Mouse (Mus musculus) forebrain, embryonic 16.5 days (tissue): Measurements from ENCODE around the gene Slc5a10. TPM values are rescaled to one million over a fixed set of nuclear protein-coding genes. Genes with fewer than 3 reads are reported as not detected.

ENCODE experiments used
- ATAC-seq: fragments of 200-750 bp; cut with Nextera tagmentation; 2 replicates; pipeline ENCODE4 v1.8.0; 2017; ENCODE audit warnings: mild to moderate bottlenecking, moderate library complexity
- H3K27ac ChIP-seq: fragments of 300-500 bp; sonication (generic); 2 replicates; pipeline ENCODE4 v1.5.1; 2014; ENCODE audit warnings: low read length, control low read depth
- H3K27me3 ChIP-seq: fragments of 300-500 bp; sonication (generic); replicated peaks from 2 replicates; pipeline ENCODE4 v1.6.1; 2014; ENCODE audit warnings: low read length; ENCODE audit not compliant: control insufficient read depth, insufficient read depth
- H3K36me3 ChIP-seq: fragments of 300-500 bp; sonication (generic); 2 replicates; pipeline ENCODE4 v1.6.1; 2014; ENCODE audit not compliant: control insufficient read depth, insufficient read depth
- H3K4me1 ChIP-seq: fragments of 300-500 bp; sonication (generic); replicated peaks from 2 replicates; pipeline ENCODE4 v1.6.1; 2014; ENCODE audit warnings: low read length; ENCODE audit not compliant: control insufficient read depth, insufficient read depth
- H3K4me2 ChIP-seq: fragments of 300-500 bp; sonication (generic); 2 replicates; pipeline ENCODE4 v1.6.1; 2014; ENCODE audit warnings: mild to moderate bottlenecking, low read length, control low read depth
- H3K4me3 ChIP-seq: fragments of 300-500 bp; sonication (generic); replicated peaks from 2 replicates; pipeline ENCODE4 v1.5.1; 2014; ENCODE audit warnings: mild to moderate bottlenecking, low read length, control low read depth
- H3K9ac ChIP-seq: fragments of 300-500 bp; sonication (generic); replicated peaks from 2 replicates; pipeline ENCODE4 v1.6.1; 2014; ENCODE audit warnings: low read depth, low read length, control low read depth
- H3K9me3 ChIP-seq: fragments of 300-500 bp; sonication (generic); 2 replicates; pipeline ENCODE4 v1.6.1; 2016; ENCODE audit warnings: low read length; ENCODE audit not compliant: control insufficient read depth
- WGBS: fragments of 180-500 bp; shearing (Covaris S2); extraction: QIAGEN DNeasy Blood & Tissue Kit; methylation state at CpG from one replicate; pipeline ENCODE4 v1.1.7; 2014; 5-methylcytosine and 5-hydroxymethylcytosine counted together
- polyA plus RNA-seq: library from polyadenylated mRNA; unstranded; fragments of >200 nt; fragmentation: Nextera tagmentation; extraction: Ambion mirVana; gene quantifications from 2 replicates; pipeline ENCODE4 v1.2.1, GENCODE M21; 2015

The Slc5a10 gene
- polyA plus RNA-seq, 1 experiment from 2014 or later, result not detected

DNA sequence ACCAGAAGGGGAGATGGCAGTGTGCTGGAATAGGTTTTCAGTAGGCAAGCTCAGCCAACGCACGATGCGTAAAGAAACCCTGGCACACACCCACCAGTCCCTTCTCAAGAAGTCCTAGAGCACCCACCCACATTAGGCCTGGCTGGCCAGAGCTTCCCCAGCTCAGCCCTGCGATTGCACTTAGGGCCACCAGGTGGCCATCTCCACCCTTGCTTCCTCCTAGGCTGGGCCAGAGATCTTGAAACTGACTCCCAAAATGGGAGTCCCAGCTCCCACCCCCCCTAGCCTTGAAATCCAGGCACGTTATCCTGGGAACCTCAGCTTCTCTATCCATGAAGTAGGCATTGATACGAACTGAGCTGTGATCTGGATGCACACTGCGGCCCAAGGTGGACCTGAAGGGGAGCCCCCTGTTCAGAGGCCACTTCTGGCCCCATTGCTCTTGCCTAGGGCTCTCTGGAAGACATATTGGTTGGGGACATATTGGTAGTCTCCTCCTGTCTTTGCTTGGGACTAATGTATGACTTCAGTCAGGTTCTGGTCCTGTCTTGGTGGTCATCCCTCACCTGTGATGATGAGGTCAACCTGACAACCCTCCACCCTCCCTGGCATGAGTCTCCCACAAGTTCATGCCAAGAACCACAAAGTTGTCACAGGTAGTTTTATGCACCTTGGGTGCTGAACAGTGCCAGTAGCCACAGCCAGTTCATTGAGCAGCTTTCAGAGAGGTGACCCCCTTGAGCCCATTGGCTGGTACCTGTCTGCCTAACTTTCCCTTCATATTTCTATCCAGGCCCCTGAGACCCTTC is 54.4 kb downstream of the Slc5a10 start:
- WGBS, result 55% methylated on average over 7 of the region's 7 CpGs
- no peak for ATAC-seq
- H3K36me3 ChIP-seq, result no peaks in the 10 kb centered on the region
- no peak overlapping the region for H3K4me3 ChIP-seq
- H3K27me3 ChIP-seq, result no peaks in the 10 kb centered on the region
- H3K27ac ChIP-seq, result no peak overlapping the region
- H3K9ac ChIP-seq, result no peak overlapping the region
- no peaks in the 10 kb centered on the region for H3K4me1 ChIP-seq
- H3K4me2 ChIP-seq, result no peak overlapping the region
- H3K9me3 ChIP-seq, result no peaks in the 10 kb centered on the region

DNA sequence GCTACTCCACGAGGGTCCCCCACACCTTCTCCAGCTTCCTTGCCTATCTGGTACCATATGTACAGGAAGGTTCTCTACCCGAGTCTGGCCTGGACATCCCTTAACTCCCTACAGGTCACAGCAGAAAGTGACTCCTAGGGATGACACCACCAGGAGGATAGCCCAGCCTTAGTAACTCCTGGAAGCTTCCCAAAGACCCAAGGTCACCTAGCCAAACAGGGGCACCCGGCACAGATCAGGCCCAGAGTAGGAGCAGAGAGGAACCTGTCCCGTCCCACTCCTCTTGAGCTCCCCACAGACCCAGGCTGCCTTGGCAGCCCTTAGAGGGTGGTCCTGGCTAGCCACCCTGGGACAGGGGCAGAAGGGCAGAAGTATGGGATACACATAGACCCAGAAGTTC is 55.2 kb downstream of the Slc5a10 start:
- H3K4me1 ChIP-seq, result no peaks in the 10 kb centered on the region
- no peaks in the 10 kb centered on the region for H3K36me3 ChIP-seq
- ATAC-seq, result no peak
- H3K4me3 ChIP-seq, result no peak overlapping the region
- no peak overlapping the region for H3K9ac ChIP-seq
- H3K4me2 ChIP-seq, result no peak overlapping the region
- no peak overlapping the region for H3K27ac ChIP-seq
- 81% methylated on average over 4 of the region's 4 CpGs for WGBS
- H3K27me3 ChIP-seq, result no peaks in the 10 kb centered on the region
- H3K9me3 ChIP-seq, result no peaks in the 10 kb centered on the region

DNA sequence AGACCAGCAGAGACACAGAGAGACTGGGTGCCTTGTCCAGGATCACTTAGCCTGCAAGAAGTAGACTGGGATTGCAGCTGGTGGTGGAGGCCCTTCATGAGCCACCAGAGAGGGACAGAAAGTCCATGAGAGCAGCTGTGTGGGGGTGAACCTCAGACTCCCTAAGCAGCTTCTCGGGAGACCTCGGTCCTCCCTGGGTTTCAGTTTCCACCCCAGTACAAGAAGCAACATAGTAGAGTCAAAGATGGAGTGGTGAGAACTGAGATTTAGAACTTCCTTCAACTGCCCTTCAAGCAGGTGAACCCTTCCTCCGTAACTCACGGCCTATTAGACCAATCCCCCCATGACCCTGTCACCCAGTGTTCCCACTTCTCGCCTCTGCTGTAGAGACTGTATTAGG is 58.4 kb downstream of the Slc5a10 start:
- WGBS, result 97% methylated on average over 5 of the region's 5 CpGs
- Histone ChIP-seq H3K36me3 (no peaks in the 10 kb centered on the region), H3K4me2 (no peak overlapping the region), H3K4me3 (no peak overlapping the region), H3K9ac (no peak overlapping the region), H3K9me3 (no peaks in the 10 kb centered on the region), H3K27me3 (no peaks in the 10 kb centered on the region), H3K4me1 (no peaks in the 10 kb centered on the region), H3K27ac (no peak overlapping the region)
- no peak for ATAC-seq

DNA sequence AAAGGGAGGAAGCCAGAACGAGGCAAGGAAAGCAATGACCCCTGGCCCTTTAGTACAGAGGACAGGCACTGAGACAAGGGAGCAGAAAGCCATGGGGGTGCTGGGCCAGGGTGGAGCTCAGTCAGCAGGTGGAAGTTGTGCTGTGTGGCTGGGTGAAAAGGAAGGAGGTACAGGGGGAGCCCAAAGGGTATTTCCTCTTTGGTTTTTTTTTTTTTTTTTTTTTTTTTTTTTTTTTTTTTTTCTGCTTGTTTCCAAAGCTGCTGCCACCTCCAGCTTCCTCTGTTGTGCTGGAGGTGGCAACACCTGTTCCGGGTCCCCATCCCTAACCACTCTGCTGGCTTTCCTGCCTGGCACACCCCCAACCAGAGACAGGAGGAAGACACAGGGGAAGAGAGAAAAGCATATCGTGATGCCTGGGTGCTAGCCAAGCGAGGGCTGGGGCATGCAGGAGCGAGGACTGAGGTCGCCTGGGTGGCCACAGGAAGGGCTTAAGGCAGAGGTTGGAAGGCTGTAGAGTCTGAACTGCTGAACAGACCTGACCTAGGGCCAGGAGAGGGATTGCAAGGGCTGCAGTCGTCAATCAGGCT is 59.7 kb downstream of the Slc5a10 start:
- Histone ChIP-seq H3K4me2 (no peak overlapping the region), H3K27me3 (no peaks in the 10 kb centered on the region), H3K9me3 (no peaks in the 10 kb centered on the region), H3K4me1 (no peaks in the 10 kb centered on the region), H3K9ac (no peak overlapping the region), H3K36me3 (no peaks in the 10 kb centered on the region), H3K27ac (no peak overlapping the region), H3K4me3 (no peak overlapping the region)
- 73% methylated on average over 7 of the region's 7 CpGs for WGBS
- ATAC-seq, result no peak

DNA sequence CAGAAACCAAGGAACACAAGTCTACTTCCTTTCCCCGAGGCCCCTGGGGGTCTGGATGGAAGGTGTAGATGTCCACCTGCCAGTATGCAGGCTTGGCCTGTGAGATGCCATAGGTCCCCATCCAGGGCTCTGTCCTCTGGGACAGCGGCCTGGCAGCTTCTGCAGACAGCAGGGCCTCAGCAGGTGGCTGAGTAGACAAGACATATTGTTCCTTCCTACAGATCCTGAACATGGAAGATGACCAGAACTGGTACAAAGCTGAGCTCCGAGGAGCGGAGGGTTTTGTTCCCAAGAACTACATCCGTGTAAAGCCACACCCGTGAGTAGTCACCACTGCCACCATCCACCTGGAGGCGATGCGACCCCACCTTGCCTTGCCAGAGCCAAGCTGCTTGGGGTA is 60.6 kb downstream of the Slc5a10 start:
- Histone ChIP-seq H3K4me1 (no peaks in the 10 kb centered on the region), H3K9me3 (no peaks in the 10 kb centered on the region), H3K27me3 (no peaks in the 10 kb centered on the region), H3K27ac (no peak overlapping the region), H3K36me3 (no peaks in the 10 kb centered on the region), H3K4me3 (no peak overlapping the region), H3K4me2 (no peak overlapping the region), H3K9ac (no peak overlapping the region)
- no peak for ATAC-seq
- 91% methylated on average over 8 of the region's 8 CpGs for WGBS

DNA sequence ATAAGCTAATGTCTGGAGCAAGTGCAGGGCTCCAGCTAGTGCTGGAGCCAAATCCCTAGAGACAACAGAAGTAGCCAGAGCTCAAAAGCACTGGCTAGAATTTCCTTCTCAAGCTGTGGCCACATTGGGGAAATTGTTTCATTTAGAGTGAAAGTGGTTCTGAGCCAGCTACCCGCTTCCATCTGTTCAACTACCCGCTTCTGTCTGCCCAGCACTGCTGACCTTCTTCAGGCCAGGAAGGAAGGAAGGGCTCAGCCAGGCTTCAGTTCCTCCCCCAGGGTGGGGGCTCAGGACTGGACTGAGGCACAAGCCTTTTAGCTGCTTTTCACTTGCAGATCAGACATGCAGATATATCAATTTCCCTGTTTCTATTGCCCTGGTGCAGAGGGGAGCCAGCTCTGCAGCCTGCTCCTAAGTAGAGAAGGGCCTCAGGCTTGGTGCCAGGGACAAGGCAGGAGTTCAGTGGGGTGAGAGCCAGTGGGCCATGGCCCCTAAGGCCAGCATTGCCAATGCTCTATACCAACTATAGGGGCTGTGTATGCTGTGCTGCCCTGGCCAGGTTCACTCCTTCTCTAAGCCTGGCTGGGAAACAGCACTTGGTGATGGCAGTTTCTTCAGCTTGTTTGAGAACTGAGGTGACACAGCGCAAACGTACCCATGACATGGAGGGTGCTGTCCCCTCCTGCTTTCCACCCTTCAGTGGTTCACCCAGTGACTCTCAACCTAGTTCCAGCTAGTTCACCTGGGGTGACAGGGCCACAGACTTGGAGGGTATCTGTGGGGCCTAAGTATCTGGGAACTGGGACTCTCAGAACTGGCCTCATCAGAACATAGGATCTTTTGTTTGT is 61.4 kb downstream of the Slc5a10 start:
- ATAC-seq, result no peak
- Histone ChIP-seq H3K27me3 (no peaks in the 10 kb centered on the region), H3K9me3 (no peaks in the 10 kb centered on the region), H3K36me3 (no peaks in the 10 kb centered on the region), H3K9ac (no peak overlapping the region), H3K27ac (no peak overlapping the region), H3K4me3 (no peak overlapping the region), H3K4me1 (no peaks in the 10 kb centered on the region), H3K4me2 (no peak overlapping the region)
- 84% methylated on average over 4 of the region's 4 CpGs for WGBS

DNA sequence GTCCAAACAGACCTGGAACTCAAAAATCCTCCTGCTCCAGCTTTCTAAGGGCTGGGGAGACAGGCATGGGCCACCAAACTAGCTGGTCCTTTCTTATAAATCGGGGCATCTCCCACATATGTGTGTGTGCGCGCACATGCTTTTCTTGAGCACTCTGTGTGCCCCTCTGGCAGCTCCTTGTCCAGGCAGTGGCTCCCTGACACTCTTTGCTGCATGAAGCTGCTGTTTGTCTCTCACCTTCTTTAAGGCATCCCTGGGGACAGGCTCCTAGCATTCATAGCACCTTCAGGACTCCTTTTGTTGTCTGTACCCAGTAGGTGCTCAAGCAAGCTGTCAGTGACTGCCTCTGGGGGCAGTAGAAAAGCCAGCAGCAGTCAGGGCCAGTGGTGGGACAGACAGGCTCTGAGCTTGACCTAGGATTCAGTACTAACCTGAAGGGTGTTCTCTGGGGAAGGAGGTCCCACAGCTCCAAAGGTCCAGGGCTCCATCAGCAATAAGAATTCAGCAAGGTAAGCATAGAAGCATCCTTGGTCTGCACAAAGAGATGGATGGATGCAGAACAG is 62.2 kb downstream of the Slc5a10 start:
- ATAC-seq, result no peak
- H3K9ac ChIP-seq, result no peak overlapping the region
- no peak overlapping the region for H3K4me3 ChIP-seq
- no peak overlapping the region for H3K4me2 ChIP-seq
- no peaks in the 10 kb centered on the region for H3K27me3 ChIP-seq
- no peaks in the 10 kb centered on the region for H3K9me3 ChIP-seq
- H3K36me3 ChIP-seq, result no peaks in the 10 kb centered on the region
- 85% methylated on average over 3 of the region's 3 CpGs for WGBS
- H3K4me1 ChIP-seq, result no peaks in the 10 kb centered on the region
- H3K27ac ChIP-seq, result no peak overlapping the region

DNA sequence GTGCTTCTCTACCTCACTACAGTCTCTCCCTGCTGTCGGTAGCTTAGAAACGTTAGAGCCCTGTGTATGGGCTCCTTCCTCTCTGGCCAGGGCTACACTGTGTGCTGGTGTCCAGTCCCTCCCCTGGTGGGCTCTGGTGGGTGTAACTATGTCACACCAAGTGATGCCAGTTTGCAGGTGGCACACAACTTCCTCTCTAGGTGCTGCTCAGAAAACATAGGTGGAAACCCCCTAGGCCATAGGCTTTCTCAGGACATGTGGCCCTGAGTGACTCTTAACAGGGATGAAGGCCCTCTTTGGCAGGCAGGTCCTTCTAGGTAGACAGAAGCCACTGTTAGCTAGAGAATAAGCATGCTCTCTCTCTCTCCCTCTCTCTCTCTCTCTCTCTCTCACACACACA is 63.2 kb downstream of the Slc5a10 start:
- no peak overlapping the region for H3K4me3 ChIP-seq
- H3K9me3 ChIP-seq, result no peaks in the 10 kb centered on the region
- H3K36me3 ChIP-seq, result no peaks in the 10 kb centered on the region
- ATAC-seq, result no peak
- no peak overlapping the region for H3K4me2 ChIP-seq
- no peaks in the 10 kb centered on the region for H3K27me3 ChIP-seq
- no peaks in the 10 kb centered on the region for H3K4me1 ChIP-seq
- WGBS, result 74% methylated on average over 2 of the region's 2 CpGs
- H3K27ac ChIP-seq, result no peak overlapping the region
- no peak overlapping the region for H3K9ac ChIP-seq

DNA sequence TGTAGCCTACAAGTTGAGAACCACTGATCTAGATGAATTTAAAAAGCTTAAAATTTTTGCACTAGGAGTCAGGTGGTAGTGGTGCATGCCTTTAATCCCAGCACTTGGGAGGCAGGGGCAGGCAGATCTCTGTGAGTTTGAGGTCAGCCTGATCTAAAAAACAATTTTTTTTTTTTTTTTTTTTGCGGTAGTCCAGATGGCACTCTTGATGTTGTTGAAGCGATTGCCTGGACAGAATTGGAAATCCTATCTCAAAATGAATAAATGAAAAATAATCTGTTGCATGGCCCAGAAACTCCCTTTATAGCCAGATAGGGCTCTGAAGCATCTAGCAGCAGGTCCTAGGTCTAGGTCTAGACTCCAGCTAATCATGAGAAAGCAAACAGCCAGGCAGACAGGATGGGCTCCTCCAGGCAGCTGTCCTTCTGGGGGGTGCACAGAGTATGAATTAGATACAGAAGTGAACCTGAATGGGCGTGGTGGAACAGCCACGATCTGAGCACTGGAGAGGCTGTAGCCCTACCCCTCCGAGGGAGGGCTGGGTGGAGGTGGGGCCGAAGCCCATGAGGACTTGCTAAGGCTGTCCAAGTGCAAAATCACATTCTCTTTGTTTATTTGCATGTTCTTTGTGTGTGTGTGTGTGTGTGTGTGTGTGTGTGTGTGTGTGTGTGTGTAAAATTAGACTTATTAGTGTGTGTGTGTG is 64.3 kb downstream of the Slc5a10 start:
- Histone ChIP-seq H3K9me3 (no peaks in the 10 kb centered on the region), H3K4me2 (no peak overlapping the region), H3K4me3 (no peak overlapping the region), H3K4me1 (no peaks in the 10 kb centered on the region), H3K36me3 (no peaks in the 10 kb centered on the region), H3K27me3 (no peaks in the 10 kb centered on the region), H3K27ac (no peak overlapping the region), H3K9ac (no peak overlapping the region)
- WGBS, result 75% methylated on average over 6 of the region's 6 CpGs
- ATAC-seq, result no peak
